Mouse (Mus musculus) hindbrain, embryonic 10.5 days (tissue): ENCODE data around the gene Adgrg2. TPM values are rescaled to one million over a fixed set of nuclear protein-coding genes. Genes with fewer than 3 reads are reported as not detected.
A peak's percentile ranks its signal among the peaks of the same experiment; 100 is the strongest.

Experiments used
- DNase-seq: peaks from one replicate; pipeline ENCODE4 v3.0.0-alpha.2; 2017; ENCODE audit warnings: low spot score
- H3K27ac ChIP-seq: fragments of 300-500 bp; sonication (generic); 2 replicates; pipeline ENCODE4 v1.5.1; 2016; ENCODE audit warnings: mild to moderate bottlenecking, moderate library complexity
- H3K27me3 ChIP-seq: fragments of 300-500 bp; sonication (generic); 2 replicates; pipeline ENCODE4 v1.6.1; 2016; ENCODE audit warnings: mild to moderate bottlenecking; ENCODE audit not compliant: poor library complexity, insufficient read depth, severe bottlenecking
- H3K36me3 ChIP-seq: fragments of 300-500 bp; sonication (generic); 2 replicates; pipeline ENCODE4 v1.6.1; 2016; ENCODE audit warnings: mild to moderate bottlenecking, moderate library complexity
- H3K4me1 ChIP-seq: fragments of 300-500 bp; sonication (generic); replicated peaks from 2 replicates; pipeline ENCODE4 v1.6.1; 2016; ENCODE audit warnings: mild to moderate bottlenecking
- H3K4me3 ChIP-seq: fragments of 300-500 bp; sonication (generic); 2 replicates; pipeline ENCODE4 v1.5.1; 2016; ENCODE audit warnings: mild to moderate bottlenecking, moderate library complexity
- H3K9me3 ChIP-seq: fragments of 300-500 bp; sonication (generic); 2 replicates; pipeline ENCODE4 v1.6.1; 2016; ENCODE audit warnings: mild to moderate bottlenecking, moderate library complexity
- WGBS: fragments of 180-500 bp; shearing (Covaris S2); methylation state at CpG from one replicate; pipeline ENCODE4 v1.1.7; 2016; 5-methylcytosine and 5-hydroxymethylcytosine counted together
- polyA plus RNA-seq: library from polyadenylated mRNA; unstranded; fragments of >200 nt; fragmentation: Nextera tagmentation; extraction: Ambion mirVana; gene quantifications from 2 replicates; pipeline ENCODE4 v1.2.1, GENCODE M21; 2016

Adgrg2 gene
- 0.21 and 0.77 TPM in 2 replicates for polyA plus RNA-seq

GRCm38 (mm10) chrX:160390464-160390956 is at the start of gene Adgrg2:
TSS of gene Adgrg2 (plus strand) at chrX:160390690.
- WGBS: 15% methylated on average over 37 of the region's 42 CpGs
- no peaks in the 10 kb centered on the region for H3K4me1 ChIP-seq
- H3K27me3 ChIP-seq: peaks cover 54% of the 10 kb centered on the region
- no peaks in the 10 kb centered on the region for H3K36me3 ChIP-seq
- no peaks in the 10 kb centered on the region for H3K9me3 ChIP-seq
- DNase-seq: peak; percentile 30
- H3K27ac ChIP-seq: peak within 1 kb of the TSS; percentile 72
- peak within 1 kb of the TSS; percentile 58 for H3K4me3 ChIP-seq

DNA sequence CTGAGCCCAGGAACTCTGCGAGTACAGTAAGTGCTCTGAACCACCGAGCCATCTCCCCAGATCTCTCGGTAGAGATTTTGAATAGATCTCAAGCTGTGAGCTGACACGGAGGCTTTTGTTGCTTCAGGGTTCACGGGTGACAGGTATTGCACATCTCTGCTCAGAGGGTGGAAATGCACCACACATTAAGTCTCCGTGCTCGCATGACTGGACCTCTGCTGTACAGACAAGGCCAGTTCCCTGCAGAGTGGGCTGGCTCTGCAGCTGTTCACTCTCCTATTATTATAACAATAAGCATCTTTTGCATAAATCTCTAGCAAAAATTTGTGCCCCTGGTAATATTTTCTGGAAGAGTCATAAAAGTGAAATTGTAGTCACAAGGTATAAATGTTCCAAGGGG is 39.5 kb upstream of the Adgrg2 start:
- Histone ChIP-seq H3K36me3 (no peaks in the 10 kb centered on the region), H3K4me1 (peaks cover 9% of the 10 kb centered on the region; the same call in 1 of the 2 replicates), H3K9me3 (no peaks in the 10 kb centered on the region), H3K27ac (no peak overlapping the region), H3K27me3 (peaks cover 69% of the 10 kb centered on the region), H3K4me3 (no peak overlapping the region)
- no peak for DNase-seq
- WGBS: 41% methylated on average over 7 of the region's 7 CpGs

DNA sequence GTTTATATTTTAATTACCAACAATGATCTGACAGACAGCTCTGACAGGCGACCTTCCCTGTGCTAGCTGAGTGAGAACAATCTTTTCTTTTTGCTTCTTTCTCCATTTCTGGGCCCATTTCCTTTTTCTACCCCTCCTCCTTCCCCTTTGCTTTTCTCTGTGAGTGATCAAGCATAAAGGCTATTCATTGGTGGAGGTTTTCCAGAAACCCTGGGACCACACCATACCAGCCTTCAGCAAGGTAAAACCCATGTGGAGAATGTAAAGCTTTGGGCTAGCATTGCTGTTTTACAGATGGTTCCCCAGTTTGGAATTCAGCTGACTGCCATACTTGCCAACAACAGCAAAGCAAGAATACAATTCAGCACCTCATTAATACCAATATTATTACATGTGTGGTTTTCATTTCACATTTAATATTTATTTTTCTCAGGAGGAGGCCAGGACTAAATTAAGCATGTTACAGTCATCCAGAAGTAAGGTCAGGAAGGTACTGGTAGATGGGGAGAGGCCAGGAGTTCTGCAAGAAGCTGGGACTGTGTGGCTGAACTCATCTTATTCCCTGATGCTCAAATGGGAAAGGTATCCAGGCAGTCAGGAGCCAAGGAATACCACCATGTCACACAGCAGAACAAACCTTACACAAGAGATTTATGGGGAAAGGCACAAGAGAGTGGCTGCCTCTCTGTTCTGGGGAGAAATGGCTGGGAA is 38.4 kb upstream of the Adgrg2 start:
- Histone ChIP-seq H3K36me3 (no peaks in the 10 kb centered on the region), H3K27ac (no peak overlapping the region), H3K27me3 (peaks cover 72% of the 10 kb centered on the region), H3K4me1 (peaks cover 9% of the 10 kb centered on the region; the same call in 1 of the 2 replicates), H3K9me3 (no peaks in the 10 kb centered on the region), H3K4me3 (no peak overlapping the region)
- WGBS: 11% methylated on average over 1 of the region's 1 CpGs
- no peak for DNase-seq

GRCm38 (mm10) chrX:160384748-160385501 is 5.6 kb upstream of the Adgrg2 start:
- Histone ChIP-seq H3K9me3 (no peaks in the 10 kb centered on the region), H3K4me3 (no peak overlapping the region), H3K27me3 (peaks cover 54% of the 10 kb centered on the region), H3K36me3 (no peaks in the 10 kb centered on the region), H3K27ac (no peak overlapping the region), H3K4me1 (no peaks in the 10 kb centered on the region)
- no peak for DNase-seq
- WGBS: 87% methylated on average over 6 of the region's 6 CpGs

GRCm38 (mm10) chrX:160385502-160385772 is 5.1 kb upstream of the Adgrg2 start:
- H3K27ac ChIP-seq: no peak overlapping the region
- H3K4me1 ChIP-seq: no peaks in the 10 kb centered on the region
- H3K4me3 ChIP-seq: no peak overlapping the region
- no peaks in the 10 kb centered on the region for H3K36me3 ChIP-seq
- DNase-seq: no peak
- H3K27me3 ChIP-seq: peaks cover 55% of the 10 kb centered on the region
- H3K9me3 ChIP-seq: no peaks in the 10 kb centered on the region
- 78% methylated on average over 1 of the region's 1 CpGs for WGBS

DNA sequence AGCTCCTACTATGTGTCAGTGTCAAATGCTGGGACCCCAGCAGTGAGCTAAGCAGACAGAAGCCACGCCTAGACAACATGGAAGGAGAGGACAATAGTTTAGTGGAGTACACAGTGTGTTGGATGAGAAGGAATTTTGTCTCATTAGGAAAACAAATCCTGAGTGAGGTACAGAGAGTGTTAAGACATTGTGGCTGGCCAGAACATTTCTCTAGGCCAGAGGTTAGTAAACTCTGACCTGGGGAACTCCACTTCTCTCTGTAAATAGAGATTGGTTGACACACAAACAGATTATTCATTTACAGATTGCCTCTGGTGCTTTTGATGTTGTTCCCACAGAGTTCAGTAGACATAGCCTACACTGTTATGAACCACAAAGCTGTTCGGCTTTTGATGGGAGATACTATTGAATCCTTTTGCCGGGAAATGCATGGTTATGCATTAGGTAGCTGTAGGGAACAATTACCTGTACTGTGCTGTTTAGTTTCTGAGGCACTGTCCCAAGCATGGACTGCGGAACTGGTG is 22.5 kb downstream of the Adgrg2 start:
- Histone ChIP-seq H3K4me3 (no peak overlapping the region), H3K36me3 (no peaks in the 10 kb centered on the region), H3K27ac (no peak overlapping the region), H3K9me3 (no peaks in the 10 kb centered on the region), H3K4me1 (no peaks in the 10 kb centered on the region), H3K27me3 (peaks cover 50% of the 10 kb centered on the region)
- 80% methylated on average over 4 of the region's 4 CpGs for WGBS
- DNase-seq: no peak

DNA sequence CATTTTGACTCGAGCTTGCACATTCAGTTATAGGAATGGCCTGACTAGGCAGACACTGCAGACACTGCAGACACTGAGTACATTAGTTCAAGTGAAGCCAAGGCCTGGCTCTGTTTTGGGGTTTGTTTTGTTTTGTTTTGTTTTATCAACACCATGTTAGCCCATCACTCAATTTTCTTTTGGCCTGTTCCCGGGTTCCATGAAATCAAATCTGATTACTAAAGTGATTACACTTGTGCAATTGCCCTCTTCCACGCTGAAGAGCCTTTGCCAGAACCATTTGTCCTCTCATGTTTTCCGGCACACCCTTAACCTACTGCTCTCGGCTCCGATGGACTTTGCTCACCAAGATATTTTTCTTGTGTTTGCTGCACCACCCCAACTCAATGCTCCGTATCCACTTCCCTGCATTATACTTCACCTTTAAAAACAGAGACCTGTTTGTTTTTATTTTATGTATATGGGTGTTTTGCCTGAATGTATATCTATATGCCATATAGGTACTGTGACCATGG is 23.4 kb downstream of the Adgrg2 start:
- DNase-seq: no peak
- Histone ChIP-seq H3K36me3 (no peaks in the 10 kb centered on the region), H3K9me3 (no peaks in the 10 kb centered on the region), H3K27me3 (peaks cover 48% of the 10 kb centered on the region), H3K27ac (no peak overlapping the region), H3K4me3 (no peak overlapping the region), H3K4me1 (no peaks in the 10 kb centered on the region)
- 87% methylated on average over 7 of the region's 7 CpGs for WGBS

DNA sequence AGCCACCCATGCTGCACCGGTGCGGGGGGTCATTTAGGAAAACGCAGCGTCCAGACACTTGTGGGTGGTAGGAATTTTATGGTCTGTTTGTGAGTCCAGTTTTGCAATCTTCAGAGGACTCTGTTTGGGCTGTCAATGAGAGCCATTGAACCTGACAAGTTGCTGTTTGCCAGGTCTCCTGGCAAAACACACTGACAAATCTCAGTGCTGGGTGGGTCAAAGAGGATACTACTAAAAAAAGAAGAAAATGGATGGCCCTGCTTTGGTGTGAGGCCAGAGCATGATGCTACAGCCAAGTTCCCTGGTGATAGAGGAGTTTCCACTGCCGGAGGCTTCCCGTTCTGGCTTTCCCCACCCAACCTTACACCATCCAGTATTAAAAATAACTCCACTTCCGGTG is 27.9 kb downstream of the Adgrg2 start:
- Histone ChIP-seq H3K4me3 (no peak overlapping the region), H3K9me3 (no peaks in the 10 kb centered on the region), H3K27me3 (peaks cover 51% of the 10 kb centered on the region), H3K4me1 (no peaks in the 10 kb centered on the region), H3K36me3 (no peaks in the 10 kb centered on the region), H3K27ac (no peak overlapping the region)
- no peak for DNase-seq
- WGBS: 87% methylated on average over 7 of the region's 7 CpGs

DNA sequence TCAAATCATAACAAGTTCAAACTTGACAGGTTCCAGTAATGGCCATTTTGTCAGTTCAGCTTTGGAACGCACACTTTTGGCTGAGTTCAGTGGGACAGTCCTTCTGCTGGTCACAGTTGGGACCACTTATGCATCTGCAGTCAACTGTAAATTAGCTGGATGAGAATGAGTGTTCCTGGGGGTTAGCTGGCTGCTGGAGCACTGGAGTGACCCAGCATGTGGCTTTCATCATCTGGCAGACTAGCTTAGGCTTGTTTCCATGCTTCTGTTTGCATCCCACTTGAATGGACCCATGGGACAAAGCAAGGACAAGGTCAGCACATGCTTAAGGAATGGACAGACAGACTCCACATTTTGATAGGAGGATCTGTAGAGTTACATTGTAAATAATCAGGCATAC is 33.2 kb downstream of the Adgrg2 start:
- Histone ChIP-seq H3K27ac (no peak overlapping the region), H3K4me1 (no peaks in the 10 kb centered on the region), H3K36me3 (no peaks in the 10 kb centered on the region), H3K4me3 (no peak overlapping the region), H3K9me3 (no peaks in the 10 kb centered on the region), H3K27me3 (peaks cover 74% of the 10 kb centered on the region)
- no peak for DNase-seq
- 83% methylated on average over 1 of the region's 1 CpGs for WGBS

DNA sequence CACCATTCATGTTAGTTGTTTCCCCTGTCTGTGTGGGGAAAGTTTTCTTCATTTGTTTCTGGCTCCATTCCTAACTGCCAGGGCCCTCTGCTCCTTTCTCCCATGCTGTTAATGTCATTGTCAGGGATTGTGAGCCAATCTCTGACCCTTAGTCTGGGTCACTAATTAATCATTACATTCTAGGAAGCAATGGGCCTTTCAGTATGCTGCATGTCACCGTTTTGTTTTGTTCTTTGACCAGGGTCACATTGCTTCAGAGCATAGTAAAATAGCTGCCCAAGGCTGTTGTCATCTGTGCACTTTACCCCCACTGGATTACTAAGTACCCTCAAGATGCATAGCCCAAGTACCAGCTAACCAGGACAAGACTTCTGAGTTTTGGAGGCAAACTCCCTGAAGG is 36.0 kb downstream of the Adgrg2 start:
- Histone ChIP-seq H3K36me3 (no peaks in the 10 kb centered on the region), H3K4me1 (0 out of 2 replicates have a peak, but pooled peaks cover 4% of the 10 kb centered on the region), H3K9me3 (no peaks in the 10 kb centered on the region), H3K27ac (no peak overlapping the region), H3K27me3 (peaks cover 63% of the 10 kb centered on the region), H3K4me3 (no peak overlapping the region)
- no peak for DNase-seq
- WGBS: 58% methylated on average over 1 of the region's 1 CpGs

DNA sequence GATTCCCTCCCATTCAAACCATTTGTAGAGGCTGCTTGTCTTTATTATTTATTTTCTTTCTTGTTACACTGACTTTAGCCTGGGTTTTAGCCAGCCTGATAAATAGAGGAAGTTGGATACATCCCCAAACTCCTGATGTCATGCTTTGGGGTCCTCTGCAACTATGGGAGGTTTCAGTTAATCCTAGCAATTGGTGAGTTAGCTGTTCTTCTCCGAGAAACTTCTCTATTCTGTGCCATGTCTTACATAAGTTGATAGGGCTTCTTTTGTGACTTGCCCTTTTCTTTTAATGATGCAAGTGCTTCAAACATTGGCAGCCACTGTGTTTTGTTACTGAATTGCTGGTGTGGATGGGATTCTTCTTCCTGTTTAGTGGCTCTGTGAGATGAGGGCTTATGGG is 36.4 kb downstream of the Adgrg2 start:
- no peaks in the 10 kb centered on the region for H3K9me3 ChIP-seq
- no peak overlapping the region for H3K4me3 ChIP-seq
- no peak for DNase-seq
- H3K36me3 ChIP-seq: no peaks in the 10 kb centered on the region
- H3K27me3 ChIP-seq: peaks cover 59% of the 10 kb centered on the region
- H3K4me1 ChIP-seq: 0 out of 2 replicates have a peak, but pooled peaks cover 4% of the 10 kb centered on the region
- 84% methylated on average over 1 of the region's 1 CpGs for WGBS
- H3K27ac ChIP-seq: no peak overlapping the region

GRCm38 (mm10) chrX:160432192-160432591 is 41.7 kb downstream of the Adgrg2 start:
- peaks cover 20% of the 10 kb centered on the region for H3K27me3 ChIP-seq
- no peak for DNase-seq
- H3K4me1 ChIP-seq: 0 out of 2 replicates have a peak, but pooled peaks cover 4% of the 10 kb centered on the region
- H3K9me3 ChIP-seq: no peaks in the 10 kb centered on the region
- H3K36me3 ChIP-seq: no peaks in the 10 kb centered on the region
- no peak overlapping the region for H3K4me3 ChIP-seq
- no peak overlapping the region for H3K27ac ChIP-seq
- 87% methylated on average over 7 of the region's 7 CpGs for WGBS

GRCm38 (mm10) chrX:160441272-160441671 is 50.8 kb downstream of the Adgrg2 start:
- H3K27me3 ChIP-seq: peaks cover 46% of the 10 kb centered on the region

More at GRCm38 (mm10) chrX:160441272-160441671, 50.8 kb downstream of the Adgrg2 start:
- H3K4me1 ChIP-seq: no peaks in the 10 kb centered on the region
- no peaks in the 10 kb centered on the region for H3K9me3 ChIP-seq
- H3K36me3 ChIP-seq: no peaks in the 10 kb centered on the region
- no peak overlapping the region for H3K4me3 ChIP-seq
- DNase-seq: no peak
- H3K27ac ChIP-seq: no peak overlapping the region
